Mouse (Mus musculus): Measurements from ENCODE around the gene Noxo1.
A peak's percentile ranks its signal among the peaks of the same experiment; 100 is the strongest.
"Not testable (repeated sequence)": the region's sequence is repeated elsewhere in the genome, so short reads cannot be mapped to it uniquely, and the experiment has no call there.

Gene Noxo1

DNA sequence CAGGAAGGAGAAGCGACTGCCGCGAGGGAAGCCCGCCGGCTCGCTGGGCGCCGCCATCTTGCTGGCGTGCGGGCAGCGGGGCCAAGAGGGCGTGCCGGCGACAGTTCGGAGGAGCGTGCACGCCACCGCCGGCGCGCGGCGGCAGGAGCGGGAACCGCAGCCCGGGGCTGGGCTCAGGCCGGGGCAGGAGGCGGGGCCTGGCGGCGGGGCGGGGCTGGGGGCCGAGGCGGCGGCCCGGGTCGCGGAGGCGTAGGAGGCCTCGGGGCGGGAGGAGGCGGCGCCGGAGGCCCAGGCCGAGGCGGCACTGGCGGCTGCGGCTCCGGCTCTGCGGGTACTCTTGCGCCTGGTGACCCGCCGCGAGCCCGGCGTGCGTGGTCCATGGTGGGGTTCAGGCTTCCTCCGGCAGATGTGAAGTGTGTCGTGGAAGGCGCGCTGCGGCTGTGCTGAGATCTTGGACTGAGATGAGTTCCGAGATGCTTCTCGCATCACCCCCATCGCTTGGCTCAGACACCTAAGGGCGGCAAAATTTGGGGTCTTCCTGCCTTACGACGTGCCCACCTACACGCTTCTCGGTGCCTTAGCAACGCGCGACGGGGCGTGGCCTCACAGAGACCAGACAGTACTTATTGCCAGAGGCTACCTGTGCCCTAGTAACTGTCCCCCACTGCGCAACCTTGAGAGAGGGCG lies at the start of gene Noxo1, which contains the start of gene Gfer:
Gene Noxo1 (plus strand): TSS at position 224 of the 687 bp plus-strand sequence.
Gene Gfer (minus strand): TSS at position 146 of the 687 bp plus-strand sequence.
- peak; percentile 88 to 96 for DNase-seq

- no peak for DNase-seq
Observed at GRCm38 (mm10) chr17:24646381-24646780, 49.7 kb upstream of the Noxo1 start.

DNA sequence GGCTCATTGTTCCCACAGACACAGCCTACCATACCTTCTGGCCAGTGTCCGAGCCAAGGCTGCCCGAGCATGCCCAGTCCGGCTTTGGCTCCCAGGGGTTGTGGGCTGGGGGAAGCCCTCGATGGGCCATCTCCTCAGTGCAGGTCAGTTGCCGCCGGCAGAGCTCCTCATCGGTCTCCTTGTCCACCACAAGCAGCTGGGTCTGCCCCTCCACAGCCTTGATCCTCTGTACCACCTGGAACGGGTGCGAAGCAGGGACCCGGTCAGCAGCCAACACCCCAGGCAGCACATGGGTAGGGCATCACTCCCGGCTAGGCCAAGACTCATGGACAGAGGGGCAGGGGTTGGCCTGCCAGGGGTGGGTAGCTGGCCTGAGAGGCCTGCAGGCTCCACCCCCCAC lies 48.5 kb upstream of the Noxo1 start:
- no peak for DNase-seq

DNA sequence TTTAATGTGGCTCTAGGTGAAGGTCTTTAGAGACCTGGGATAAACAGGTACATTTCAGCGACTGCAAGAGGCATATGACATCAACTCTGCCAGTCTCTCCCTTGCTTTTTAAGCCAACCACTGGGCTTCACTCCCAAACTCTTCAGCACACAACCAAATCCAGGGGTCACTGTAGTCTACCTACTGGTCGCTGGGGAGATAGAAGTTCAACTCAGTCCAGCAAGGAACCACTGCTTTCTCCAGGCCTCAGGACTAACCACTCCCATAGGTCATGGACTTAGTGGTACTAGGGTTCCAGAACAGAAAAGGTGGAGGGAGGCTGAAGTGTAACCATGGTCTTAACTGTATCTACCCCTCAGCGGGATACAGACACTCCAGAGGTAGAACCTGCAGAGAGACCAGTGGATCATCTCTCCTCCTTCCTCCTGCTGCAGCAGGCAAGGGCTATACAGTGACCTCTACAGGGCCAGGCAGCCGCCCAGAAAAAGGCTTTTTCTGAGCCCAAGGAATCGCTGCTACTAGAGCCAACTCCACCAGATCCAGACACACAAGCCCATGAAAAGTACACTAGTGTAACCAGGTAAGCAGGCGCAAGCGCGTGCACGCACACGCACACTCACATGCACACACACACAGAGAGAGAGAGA lies 47.2 kb upstream of the Noxo1 start:
- no peak for DNase-seq

DNA sequence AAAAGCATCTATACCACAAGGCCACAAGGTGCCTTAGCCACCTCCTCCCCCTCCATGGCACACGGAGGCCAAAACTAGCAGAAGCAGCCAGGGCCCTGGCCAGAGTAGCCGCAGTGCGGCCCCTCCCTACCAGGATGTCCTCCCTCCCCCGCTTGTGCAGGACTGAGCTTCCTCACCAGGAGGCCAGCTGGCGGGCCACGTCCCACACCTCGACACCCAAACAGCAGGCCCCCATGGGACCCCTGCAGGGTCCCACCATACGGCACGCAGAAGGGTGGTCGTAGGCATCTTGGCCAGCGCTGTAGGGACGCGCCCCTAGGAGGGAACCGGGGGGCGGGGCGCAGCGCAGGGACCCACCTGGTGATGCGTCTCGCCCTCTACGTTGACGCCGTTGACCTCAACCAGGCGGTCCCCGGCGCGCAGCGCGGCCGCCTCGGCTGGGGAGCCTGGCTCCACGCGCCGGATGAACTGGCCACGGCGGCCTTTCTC lies 46.4 kb upstream of the Noxo1 start:
- peak; percentile 75 to 76 for DNase-seq

- DNase-seq, result peak; percentile 66 to 85
Observed at GRCm38 (mm10) chr17:24650070-24650616, 45.9 kb upstream of the Noxo1 start, which contains the start of gene Slc9a3r2. Gene Slc9a3r2 (minus strand): TSS chr17:24650327.

GRCm38 (mm10) chr17:24650766-24651165 lies 45.3 kb upstream of the Noxo1 start:
- DNase-seq, result no peak

GRCm38 (mm10) chr17:24651835-24652234 lies 44.2 kb upstream of the Noxo1 start:
- DNase-seq, result no peak

DNA sequence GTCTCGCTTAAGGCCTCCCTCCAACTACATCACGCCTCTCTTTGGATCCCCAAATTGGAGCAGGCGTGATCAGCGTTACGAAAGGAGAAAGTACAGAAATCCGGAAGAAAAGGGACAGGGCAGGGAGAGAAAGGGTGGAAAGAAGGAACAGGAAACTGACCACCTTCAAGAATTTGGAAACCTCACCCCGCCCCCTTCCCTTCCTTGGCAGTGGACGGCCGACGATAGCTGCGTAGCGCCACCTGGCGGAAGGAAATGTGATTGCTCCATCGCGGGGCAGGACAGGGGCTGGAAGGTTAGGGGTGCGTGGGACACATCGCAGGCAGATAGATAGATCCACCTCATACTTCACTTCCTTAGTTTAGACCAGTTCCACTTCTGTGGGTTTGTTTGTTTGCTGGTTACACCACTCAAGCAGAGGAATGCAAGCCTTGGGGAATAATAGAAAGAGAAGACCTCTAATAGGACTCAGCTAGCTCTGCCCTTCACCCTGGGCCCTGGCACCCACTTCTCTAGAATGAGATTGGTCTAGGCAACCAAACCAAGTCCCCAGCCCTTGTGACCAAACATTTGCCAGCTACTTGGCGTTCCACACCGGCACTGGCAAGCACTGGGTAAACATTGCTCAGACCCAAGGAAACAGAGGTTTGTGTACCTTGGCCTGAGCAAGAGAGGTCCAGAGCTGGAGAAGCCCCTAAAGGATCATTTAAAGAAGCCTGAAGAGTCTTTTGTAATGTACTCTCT lies 41.9 kb upstream of the Noxo1 start:
- peak; percentile 77 to 92 for DNase-seq

GRCm38 (mm10) chr17:24654969-24655368 lies 41.1 kb upstream of the Noxo1 start:
- DNase-seq, result no peak

DNA sequence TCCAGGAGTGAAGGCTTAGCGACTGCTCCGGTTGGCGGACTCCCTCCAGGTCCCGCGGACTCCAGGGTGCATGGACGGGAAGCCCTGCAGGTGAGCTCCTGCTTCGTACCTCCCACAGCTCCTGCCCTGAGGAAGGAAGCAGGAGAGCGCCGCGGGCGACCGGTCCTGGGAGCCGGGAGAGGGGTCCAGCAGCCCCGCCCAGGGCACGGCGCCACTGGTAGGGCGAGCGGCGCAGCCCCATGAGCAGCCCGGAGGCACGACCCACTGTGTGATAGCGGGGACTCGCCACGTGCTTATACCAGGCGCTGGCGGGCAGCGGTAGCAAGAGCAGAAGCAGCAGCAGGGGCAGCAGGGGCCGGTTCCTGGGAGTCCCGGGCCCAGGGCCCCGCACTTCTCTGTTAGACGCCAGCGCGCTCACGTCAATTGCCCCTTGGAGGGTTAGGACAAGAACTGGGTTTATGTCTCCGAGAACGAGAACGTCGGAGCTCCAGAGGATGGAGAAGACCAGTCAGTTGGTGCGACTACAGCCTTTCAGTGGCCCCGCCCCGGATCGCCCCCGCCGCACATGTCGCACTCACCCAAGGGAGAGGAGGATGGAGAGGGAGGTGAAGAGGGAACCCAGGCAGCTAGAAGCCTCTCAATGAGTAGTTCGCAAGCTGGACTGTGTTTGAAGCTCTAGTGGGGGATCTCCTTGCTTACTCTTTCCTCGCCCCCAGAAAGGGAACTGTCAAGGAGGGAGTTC lies 37.8 kb upstream of the Noxo1 start, which contains the start of gene Npw:
Gene Npw (minus strand): TSS at position 441 of the 742 bp plus-strand sequence.
- DNase-seq, result peak in 1 of 2 experiments; percentile 52

DNA sequence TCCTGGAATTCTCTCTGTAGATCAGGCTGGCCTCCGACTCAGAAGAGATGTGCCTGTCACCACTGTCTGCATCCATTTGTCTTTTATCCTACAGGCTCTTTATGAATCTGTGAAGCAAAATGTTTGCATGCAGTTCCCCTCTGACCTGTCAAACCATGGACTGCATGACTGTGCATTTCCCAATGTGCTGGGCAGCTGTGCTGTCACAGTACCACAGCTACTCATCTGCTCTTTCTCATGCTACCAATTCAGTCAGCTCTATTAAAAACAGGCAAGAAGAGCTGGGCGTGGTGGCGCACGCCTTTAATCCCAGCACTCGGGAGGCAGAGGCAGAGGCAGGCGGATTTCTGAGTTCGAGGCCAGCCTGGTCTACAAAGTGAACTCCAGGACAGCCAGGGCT lies 29.0 kb upstream of the Noxo1 start:
- not testable (repeated sequence) for DNase-seq

DNA sequence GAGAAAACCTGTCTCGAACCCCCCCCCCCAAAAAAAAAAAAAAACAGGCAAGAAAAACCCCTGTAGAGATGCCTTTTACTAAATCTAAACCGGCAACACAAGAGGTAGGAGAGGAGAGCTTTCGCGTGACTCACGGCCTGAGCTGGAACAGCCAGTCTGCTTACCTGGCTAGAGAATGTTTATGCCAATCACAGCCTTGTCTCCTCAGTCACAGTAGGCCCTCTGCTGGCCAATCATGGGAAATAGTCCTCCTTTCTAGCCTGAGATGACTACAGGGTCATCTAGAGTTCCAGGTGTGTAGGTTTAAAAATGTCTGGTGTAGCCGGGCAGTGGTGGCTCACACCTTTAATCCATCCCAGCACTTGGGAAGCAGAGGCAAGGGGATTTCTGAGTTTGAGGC lies 28.6 kb upstream of the Noxo1 start:
- peak; percentile 83 to 86 for DNase-seq

GRCm38 (mm10) chr17:24669214-24669544 lies 26.9 kb upstream of the Noxo1 start:
- not testable (repeated sequence) for DNase-seq

DNA sequence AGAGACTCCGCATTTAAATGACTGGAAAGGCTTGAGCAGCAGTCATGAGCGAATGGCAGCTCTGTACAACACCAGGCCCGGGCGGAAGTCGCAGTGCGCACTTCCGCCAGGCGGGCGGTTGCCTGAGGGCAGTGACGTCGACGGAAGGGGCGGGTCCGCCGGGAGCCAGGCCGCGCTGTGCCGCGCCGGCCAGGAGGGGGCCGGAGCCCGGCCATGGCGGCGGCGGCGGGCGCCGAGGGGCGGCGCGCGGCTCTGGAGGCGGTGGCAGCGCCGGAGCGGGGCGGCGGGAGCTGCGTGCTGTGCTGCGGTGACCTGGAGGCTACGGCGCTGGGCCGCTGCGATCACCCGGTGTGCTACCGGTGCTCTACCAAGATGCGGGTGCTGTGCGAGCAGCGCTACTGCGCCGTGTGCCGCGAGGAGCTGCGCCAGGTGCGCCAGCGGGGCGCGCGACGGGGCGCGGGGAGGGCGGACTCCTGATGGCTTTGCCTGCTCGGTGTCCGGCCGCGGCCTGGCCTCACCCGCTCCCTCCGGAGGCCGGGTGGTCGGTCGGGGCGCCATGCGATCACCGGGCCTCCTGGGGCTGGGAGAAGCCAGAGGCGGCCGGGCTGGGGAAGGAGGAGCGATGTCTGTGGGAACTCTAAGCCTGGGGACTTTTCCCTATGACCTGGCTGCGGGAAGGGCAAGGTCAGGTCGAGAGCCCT lies 26.3 kb upstream of the Noxo1 start, which contains the start of gene Zfp598:
Gene Zfp598 (plus strand): TSS at position 143 of the 701 bp plus-strand sequence.
- peak; percentile 96 to 99 for DNase-seq

DNA sequence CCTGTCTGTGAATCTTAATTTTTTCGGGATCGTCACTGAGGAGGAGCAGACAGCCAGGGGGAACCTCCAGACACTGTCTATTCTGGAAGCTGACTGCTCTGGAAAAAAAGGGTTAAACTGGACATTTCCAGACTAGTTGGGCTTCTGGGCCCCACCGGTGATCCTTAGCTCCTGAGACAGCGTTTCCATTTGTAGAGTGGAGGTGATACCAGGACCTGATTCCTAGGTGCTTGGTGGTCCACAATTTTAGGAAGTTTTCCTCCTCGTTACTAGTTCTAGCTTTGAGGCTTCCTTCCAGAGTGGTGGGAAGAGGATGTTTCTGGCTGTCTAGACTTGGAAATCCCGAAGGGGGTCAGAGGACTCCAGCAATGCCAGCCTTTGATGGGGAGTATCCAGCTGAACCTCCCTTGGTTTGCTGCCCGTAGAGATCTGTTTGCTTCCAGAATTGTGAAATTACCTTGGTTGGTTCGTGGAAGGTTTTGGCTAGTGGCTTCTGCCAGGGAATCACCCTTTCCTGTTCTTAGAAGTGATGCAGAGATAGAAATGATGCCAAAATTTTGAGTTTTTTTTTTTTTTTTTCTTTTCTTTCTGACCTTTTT lies 25.7 kb upstream of the Noxo1 start:
- no peak for DNase-seq

- DNase-seq, result no peak
Observed at GRCm38 (mm10) chr17:24671346-24671745, 24.7 kb upstream of the Noxo1 start.

DNA sequence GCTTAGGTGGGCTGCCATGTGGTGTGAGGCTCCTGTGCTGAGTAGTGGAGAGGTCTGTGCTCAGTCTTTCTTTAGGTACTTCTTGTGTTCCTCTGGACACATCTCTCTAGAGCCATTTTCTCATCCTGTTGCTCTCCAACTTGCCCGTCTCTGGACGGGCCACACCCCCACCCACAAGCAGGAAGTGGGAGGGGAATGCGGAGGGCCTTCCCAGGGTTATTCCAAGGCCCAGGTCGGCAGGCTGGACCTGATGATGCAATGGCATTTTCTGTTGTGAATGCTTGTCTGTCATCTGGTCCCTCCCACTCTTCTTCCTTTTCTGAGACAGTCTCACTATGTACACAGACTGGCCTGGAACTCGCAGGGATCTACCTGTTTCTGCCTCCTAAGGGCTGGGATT lies 23.9 kb upstream of the Noxo1 start:
- peak; percentile 79 to 81 for DNase-seq

GRCm38 (mm10) chr17:24674277-24674676 lies 21.8 kb upstream of the Noxo1 start:
- DNase-seq, result no peak

DNA sequence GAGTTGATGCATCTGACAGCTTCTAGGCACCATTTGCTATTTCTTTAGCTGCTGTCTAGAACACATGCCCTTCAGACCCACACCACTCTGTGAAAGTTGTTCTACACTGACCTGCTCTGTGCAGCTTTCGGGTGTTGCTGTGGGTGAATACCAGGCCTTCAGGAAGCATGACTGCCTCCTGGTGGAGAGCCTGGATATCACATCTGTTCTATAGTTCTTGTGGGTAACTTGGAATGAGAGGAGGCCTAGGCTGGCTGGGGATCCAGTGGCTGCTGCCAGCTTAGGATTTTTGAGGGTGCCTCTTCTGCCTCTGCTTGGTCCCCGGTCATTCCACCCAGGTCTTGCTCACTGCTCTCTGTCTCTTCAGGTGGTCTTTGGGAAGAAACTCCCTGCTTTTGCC lies 19.8 kb upstream of the Noxo1 start:
- peak; percentile 63 to 83 for DNase-seq

GRCm38 (mm10) chr17:24676877-24677276 lies 19.2 kb upstream of the Noxo1 start:
- no peak for DNase-seq

Data from kidney, postnatal 36 days (tissue).